Mouse (Mus musculus) frontal cortex, postnatal 25 days (tissue): ENCODE data around the gene Zfp618.

Experiments used
- DNase-seq, 2 experiments: peaks; one replicate each; pipeline ENCODE4 v3.0.0; 2022; ENCODE audit warnings: low spot score in 2 of 2

Gene Zfp618

DNA sequence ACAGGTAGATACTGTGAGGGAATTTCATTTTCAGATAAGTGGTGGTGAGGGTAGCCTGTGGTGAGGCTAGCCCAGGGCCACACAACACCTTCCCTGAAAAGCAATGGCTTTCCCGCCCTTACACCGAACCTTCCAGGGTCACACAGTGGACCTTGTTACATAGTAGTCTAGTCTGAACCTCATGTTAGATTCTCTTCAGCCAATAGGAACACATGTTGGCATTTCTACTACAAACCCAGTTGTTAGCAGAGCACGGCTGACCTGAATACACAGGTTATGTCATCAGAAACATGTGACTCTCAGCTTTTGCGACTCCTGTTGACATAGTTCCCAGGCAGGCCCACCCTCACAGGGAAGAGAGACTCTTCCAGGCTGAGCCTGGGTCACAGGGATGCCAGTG, 33.9 kb downstream of the Zfp618 start:
- DNase-seq = no peak

GRCm38 (mm10) chr4:62999916-63000315, 34.5 kb downstream of the Zfp618 start:
- no peak for DNase-seq

DNA sequence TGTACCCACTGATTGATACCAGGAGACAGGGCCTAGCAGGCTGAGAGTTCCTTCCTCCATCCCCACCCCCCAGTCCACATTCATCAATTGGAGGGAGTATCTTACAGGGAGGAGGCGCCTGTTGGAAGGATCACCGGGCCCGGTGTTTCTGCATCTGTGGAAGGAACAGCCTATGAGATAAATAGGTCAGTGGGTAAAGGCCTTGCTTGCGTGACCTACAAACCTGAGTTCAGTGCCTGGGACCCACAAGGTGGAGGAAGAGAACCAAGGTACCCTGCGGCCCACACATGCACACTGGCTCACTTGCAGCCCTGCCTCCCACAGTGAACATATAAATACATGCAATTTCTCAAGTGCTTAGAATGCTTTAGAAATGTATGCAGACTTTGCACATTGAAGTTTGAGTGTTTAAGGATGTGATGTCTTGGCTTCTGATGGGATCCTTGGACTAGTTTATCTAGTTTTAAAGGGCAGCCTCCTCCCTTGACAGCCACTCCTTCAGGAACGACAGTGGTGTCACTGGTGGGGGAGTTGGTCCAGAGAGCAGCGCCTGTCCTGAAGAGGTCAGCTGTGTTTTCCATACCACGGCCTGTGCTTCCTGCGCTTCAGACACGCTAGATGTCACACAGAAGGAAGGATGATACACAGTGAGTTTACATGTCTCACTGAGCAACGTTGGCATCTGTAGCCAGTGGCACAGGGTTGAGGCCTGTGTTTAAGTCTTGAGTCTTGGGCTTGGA, 35.1 kb downstream of the Zfp618 start:
- no peak for DNase-seq

GRCm38 (mm10) chr4:63002386-63002785, 37.0 kb downstream of the Zfp618 start:
- no peak for DNase-seq

DNA sequence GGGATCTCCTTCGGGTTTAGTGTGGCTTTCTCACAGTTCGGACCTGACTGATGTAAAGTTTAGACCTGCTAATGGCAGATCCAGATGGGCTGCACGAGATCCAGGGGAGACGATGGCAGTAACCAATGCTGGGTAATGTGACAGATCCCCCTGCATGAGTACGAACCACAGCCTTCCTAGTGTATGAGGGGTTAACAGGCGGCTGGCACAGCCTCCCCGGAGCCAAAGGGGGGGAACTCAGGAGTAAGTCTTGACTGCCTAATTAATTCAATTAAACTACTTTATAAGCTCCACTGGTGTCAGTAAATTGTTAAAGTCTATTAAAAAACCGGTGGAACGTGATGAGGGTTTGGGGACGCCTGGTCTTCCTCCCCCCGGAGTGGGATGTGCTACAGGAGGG, 39.1 kb downstream of the Zfp618 start:
- DNase-seq = no peak

GRCm38 (mm10) chr4:63005446-63006185, 40.2 kb downstream of the Zfp618 start:
- DNase-seq = no peak

GRCm38 (mm10) chr4:63006198-63007155, 41.1 kb downstream of the Zfp618 start:
- no peak for DNase-seq

DNA sequence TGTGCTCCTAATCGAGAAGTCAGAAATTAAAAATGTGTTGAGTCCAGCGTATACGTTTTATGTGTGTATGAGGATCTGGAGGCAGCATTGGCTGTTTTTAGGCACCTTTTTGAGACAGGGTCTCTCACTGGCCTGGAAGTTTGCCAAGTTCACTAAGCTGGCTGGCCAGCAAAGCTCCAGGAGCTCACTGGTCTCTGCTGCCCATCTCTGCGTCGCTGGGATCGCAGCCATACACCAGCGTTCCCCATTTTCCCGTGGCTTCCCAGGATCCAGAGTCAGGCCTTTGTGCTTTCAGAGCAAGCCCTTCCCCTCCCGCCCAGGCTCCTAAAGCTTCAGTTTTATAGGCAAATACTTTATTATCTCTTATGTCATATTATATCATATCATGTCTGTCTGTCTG, 42.8 kb downstream of the Zfp618 start:
- DNase-seq = no peak

DNA sequence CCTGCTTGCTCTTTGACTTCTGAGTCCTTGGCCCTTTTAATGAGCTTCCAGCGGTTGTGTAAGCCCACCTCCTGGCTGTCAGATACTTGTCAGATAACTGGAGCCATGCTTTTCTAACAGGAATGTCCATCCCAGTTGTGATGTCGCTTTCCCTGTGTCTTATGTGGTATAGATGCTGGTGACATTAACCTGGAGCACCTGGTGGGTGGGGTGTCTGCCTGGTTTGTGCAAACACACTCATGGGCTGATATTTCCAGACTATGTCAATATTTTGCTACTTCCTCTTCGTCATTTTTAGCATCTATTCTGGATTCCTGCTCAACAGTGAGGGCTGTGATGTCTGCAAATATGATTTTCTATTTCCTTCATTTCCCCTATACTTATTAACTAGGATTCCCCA, 43.4 kb downstream of the Zfp618 start:
- no peak for DNase-seq

DNA sequence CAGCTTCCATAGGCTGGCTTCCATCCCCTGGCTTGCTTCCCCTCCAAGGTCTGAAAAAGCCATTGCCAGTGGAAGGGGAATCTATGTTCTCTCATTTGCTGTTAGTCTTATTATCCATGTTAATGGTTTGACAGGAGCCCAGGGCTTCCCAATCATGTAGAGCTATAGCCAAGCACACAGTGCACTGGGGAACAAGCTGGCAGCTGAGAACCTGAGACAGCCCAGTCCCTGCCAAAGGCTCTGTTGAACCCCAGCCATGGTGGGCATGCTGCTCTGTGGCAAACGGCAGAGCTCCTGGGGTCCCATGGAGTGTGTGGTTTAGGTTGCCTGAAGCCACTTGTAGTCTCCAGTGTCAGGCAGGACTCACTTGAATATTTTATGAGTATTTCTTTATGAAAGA, 44.4 kb downstream of the Zfp618 start:
- DNase-seq = no peak

- no peak for DNase-seq
Measured at GRCm38 (mm10) chr4:63010226-63010625, 44.9 kb downstream of the Zfp618 start.

DNA sequence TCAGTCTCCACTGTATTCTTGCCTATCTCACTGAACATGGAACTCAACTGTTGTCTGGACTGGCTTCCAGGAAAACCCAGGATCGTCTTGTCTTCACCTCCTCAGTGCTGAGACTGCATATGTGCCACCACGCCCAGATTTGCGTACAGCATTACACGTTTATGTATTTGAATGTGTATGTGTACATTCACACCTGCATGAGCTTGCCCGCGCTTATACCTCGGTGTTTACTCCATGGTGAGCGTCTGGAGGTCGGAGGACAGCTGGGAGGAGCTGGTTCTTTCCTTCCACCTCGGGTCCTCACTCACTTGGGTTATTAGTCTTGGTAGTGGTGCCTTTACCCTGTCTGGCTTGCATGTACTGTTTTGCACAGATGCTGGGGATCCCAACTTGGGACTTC, 53.2 kb downstream of the Zfp618 start:
- no peak for DNase-seq

DNA sequence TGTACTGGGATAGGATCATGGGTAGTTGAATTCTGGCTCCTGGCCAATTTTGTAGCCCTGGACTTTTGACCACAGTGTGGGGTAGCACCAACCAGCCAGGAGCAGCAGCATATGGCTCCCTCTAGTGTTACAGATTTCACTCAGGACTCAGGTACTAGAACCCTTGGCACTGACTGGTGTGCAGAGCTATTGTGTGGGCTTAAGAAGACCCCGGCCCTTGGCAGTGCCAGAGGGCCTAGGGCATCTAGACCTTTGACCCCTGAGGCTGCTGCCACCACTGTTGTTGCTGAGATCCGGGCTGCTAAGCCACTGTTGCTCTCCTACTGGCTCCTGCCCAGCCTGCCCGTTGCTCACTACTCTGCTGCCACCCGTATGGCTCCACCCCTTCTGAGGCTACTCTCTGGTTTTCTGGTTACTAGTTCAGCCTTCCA, 54.1 kb downstream of the Zfp618 start:
- DNase-seq = no peak

GRCm38 (mm10) chr4:63021034-63021700, 55.8 kb downstream of the Zfp618 start:
- no peak for DNase-seq

GRCm38 (mm10) chr4:63023465-63023864, 58.1 kb downstream of the Zfp618 start:
- DNase-seq = no peak

GRCm38 (mm10) chr4:63024098-63024497, 58.7 kb downstream of the Zfp618 start:
- no peak for DNase-seq

DNA sequence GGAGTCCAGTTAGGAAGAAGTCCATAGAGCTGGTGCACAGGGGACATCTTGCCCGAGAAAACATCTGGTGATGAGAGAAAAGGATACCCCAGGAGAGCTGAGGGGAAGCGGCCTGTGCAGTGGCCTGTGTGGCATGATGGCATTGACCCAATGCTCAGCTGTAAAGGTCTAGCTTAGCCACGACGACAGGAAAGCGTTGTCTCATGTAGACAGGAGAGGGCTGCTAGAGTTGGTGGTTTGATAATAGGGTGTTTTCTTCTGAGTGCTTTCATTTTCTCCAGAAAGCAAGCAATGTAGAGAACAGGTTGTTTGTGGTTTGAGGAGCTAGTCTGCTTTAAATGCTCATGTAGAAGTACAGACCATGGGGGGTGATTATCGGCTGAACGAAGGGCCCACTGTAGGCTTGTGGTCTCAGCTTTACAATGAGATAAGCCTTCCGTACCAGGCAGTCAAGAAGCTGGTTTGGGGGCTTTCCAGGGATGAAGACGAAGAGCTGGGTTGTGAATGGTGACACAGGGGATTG, 59.4 kb downstream of the Zfp618 start:
- DNase-seq = no peak

DNA sequence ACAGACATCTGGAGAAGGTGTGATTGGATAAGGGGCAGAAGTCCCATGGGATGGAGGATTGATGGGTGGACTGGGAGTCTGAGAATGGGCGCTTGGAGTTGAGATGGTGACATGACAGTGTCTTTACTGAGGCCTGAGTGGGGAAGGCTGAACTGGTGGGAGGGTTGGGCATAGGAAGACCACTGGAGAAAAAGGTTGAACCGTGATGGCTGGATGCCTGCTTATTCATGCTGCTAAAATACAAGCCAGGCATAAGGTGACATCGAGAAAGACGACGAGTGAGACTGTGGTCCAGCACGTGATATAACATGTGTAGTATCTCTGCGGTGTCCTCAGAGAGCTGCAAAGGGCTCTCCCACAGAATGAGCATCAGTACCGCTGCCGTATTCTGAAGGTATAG, 59.9 kb downstream of the Zfp618 start:
- no peak for DNase-seq

GRCm38 (mm10) chr4:63026286-63026685, 60.9 kb downstream of the Zfp618 start:
- DNase-seq = no peak

DNA sequence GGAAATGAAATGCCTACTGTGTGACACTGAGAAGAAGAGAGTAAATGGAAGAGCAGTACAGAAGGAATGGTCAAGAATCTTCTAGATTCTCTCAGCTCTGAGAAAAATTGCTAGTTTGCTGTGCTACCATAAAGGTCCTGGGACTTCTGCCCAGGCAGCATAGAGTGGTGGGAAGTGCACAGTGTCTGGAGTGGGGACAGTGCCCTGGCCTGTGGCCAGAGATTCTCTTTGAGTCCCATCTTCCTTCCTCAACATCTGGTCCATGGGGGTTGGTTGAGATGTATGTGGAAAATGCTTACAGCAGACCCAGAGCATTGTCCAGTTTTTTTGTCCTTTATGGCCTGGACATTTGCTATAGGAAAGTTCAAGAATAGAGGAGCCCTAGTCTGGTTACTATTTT, 62.1 kb downstream of the Zfp618 start:
- no peak for DNase-seq

- DNase-seq = no peak
Measured at GRCm38 (mm10) chr4:63030157-63030556, 64.8 kb downstream of the Zfp618 start.
